Mouse (Mus musculus) ES-Bruce4 (cell line): ENCODE data around the gene Zbed4.
"Not testable (repeated sequence)": the region's sequence is repeated elsewhere in the genome, so short reads cannot be mapped to it uniquely, and the experiment has no call there.

Experiments
- CTCF ChIP-seq: IDR thresholded peaks from one replicate; pipeline ENCODE4 v1.8.1; 2011; ENCODE audit warnings: low read depth, low read length
- POLR2A ChIP-seq: IDR thresholded peaks from one replicate; pipeline ENCODE4 v1.8.1; 2011; ENCODE audit warnings: low read length; ENCODE audit not compliant: insufficient read depth

DNA sequence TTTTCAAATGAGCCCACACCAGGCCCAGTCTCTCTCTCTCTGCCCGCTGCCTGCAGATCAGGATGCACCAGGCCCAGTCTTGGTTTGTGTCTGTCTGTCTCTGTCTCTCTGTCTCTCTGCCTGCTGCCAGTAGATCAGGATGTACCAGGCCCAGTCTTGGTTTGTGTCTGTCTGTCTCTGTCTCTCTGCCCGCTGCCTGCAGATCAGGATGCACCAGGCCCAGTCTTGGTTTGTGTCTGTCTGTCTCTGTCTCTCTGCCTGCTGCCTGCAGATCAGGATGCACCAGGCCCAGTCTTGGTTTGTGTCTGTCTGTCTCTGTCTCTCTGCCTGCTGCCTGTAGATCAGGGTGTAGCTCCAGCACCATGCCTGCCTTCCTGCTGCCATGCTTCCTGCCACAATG lies 62.4 kb downstream of the Zbed4 start:
- TF ChIP-seq CTCF, POLR2A: not testable (repeated sequence)
